Mouse (Mus musculus) layer of hippocampus, adult 18-20 months (tissue): ENCODE data around the gene Ryk. TPM values are rescaled to one million over a fixed set of nuclear protein-coding genes. Genes with fewer than 3 reads are reported as not detected.

Experiments
- DNase-seq, 2 experiments: peaks; one replicate each; pipeline ENCODE4 v3.0.0; 2022; ENCODE audit warnings: low spot score in 2 of 2
- total RNA-seq, 2 experiments: library from RNA; stranded (reverse); gene quantifications; 2 replicates each; pipeline ENCODE4 v1.2.3; 2021

Ryk gene
- total RNA-seq, 2 experiments from 2014 or later: 41.2 to 42.7 TPM

- DNase-seq: no peak
These were observed 23.1 kb downstream of the Ryk start for GRCm38 (mm10) chr9:102857856-102858255.

- no peak for DNase-seq
These were observed 23.6 kb downstream of the Ryk start for GRCm38 (mm10) chr9:102858283-102858682.

GRCm38 (mm10) chr9:102859399-102859798 lies 24.7 kb downstream of the Ryk start:
- no peak for DNase-seq

GRCm38 (mm10) chr9:102859963-102860362 lies 25.2 kb downstream of the Ryk start:
- no peak for DNase-seq

- DNase-seq: no peak
These were observed 26.2 kb downstream of the Ryk start for GRCm38 (mm10) chr9:102860802-102861469.

DNA sequence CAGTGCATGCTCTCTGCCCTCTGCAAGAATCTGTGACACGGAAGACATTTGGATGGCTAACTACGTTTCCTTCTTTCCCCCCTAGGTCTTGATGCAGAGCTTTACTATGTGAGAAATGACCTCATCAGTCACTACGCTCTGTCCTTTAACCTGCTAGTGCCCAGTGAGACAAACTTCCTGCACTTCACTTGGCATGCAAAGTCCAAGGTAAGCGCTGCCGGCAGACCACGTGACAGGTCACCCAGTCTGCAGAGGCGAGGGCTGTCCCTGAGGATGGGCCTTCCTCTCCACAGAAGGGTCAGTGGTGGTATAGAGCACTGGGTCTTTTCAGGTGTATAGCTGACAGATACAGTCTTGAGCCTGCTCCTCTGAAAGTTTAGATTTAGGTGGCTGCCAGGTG lies 27.1 kb downstream of the Ryk start:
- DNase-seq: no peak

- no peak for DNase-seq
These were observed 27.5 kb downstream of the Ryk start for GRCm38 (mm10) chr9:102862260-102862659.

DNA sequence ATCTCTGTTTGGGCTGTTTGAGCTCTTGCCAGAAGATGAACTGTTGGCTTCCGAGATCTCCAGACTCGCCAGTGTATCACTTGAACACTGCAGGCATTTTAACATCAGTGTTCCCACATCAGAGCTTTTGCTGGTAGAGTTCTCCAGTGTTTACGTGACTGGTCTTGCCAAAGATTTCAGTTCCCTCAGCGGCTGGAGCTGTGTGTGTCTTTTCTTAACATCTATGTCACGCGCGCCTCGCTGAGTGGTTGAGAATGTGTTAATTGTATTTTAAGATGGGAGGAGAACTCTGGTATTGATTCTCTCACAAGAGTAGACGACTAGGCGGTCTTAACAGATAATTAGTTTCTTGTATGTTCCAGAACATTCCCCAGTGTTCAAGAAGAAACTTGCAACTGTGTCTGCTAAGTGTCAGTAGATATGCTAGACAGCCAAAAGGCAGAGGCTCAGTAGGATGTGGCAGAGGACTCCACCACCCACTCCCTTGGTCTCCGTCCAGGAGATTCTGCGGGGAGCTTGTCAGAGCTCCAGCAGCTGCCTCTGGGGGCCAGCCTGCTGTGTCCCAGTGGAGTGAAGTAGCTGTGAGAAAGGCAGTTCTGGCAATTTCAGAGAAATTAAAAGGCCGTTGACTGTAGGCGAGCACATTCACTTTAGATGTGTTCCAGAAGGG lies 29.3 kb downstream of the Ryk start:
- DNase-seq: peak; percentile 83 to 85

GRCm38 (mm10) chr9:102864931-102865330 lies 30.2 kb downstream of the Ryk start:
- DNase-seq: no peak

GRCm38 (mm10) chr9:102865946-102866737 lies 31.4 kb downstream of the Ryk start:
- no peak for DNase-seq

GRCm38 (mm10) chr9:102866893-102867292 lies 32.2 kb downstream of the Ryk start:
- DNase-seq: peak; percentile 56 to 77

DNA sequence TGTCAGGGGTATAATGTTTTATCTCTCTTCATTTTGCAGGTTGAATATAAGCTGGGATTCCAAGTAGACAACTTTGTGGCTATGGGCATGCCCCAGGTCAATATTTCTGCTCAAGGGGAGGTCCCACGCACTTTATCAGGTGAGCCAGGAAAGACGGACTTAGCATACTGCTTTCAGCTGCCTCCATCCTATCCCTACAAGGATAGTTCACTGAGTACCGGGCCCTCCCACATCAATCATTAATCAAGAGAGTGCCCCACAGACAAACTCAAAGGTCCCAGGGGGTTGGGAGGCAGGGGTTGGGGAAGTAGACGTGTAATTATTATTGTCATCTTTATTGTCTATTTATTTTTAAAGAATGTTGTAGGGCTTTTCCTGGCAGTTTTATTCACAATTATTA lies 32.8 kb downstream of the Ryk start:
- DNase-seq: no peak

DNA sequence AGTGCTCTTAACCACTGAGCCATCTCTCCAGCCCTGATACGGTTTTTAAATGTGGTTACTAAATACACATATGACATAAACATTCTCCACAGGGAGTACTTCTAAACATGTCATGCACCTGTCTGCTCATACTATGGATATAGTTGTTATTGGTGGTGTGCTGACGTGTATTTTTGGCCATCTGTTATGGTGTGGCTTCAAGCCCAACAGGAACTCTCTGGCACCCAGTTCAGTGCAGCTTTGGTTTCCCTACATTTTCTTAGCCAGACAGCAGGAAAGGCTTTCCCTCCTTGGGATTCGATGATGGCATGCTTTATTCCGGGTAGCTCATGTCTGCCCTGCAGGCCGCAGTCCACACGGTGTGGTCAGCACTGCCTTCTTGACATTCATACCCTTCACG lies 33.7 kb downstream of the Ryk start:
- DNase-seq: no peak

GRCm38 (mm10) chr9:102876054-102876690 lies 41.5 kb downstream of the Ryk start:
- DNase-seq: no peak

- DNase-seq: no peak
These were observed 43.2 kb downstream of the Ryk start for GRCm38 (mm10) chr9:102877916-102878315.

DNA sequence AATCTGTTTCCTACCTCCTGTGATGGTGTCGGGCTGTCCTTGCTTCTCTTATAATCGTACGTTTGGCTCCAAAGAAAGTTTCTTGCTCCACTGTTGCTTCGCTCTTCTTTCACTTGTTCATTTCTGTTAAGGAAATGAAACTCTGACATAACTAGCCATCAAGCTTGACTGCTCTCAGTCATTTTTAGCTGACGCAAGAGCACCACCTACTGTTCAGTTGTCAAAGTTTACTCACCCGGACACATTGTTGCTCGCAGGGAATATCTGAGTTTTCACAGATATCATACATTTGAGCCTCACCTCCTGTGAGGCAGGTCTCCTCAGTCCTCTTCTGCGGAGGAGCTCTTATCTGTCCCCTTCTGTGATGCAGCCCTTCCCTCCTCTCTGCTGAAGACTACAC lies 44.8 kb downstream of the Ryk start:
- peak; percentile 48 to 75 for DNase-seq

DNA sequence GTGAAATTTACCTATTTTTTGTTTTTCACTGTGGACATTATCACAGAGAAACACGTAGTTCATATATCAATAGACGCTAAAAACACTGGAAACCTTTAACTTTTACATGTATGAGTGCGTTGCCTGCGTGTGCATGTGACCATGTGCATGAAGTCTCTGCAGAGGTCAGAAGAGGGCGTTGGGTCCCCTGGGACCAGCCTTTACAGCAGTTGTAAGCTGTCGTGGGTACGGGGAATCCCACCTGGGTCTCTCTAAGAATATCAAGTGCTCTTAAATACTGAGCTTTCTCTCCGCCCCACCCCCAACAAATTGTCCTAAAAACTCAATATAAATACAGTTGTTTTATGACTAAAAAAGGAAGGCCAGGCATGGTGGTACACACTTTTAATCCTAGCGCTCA lies 50.0 kb downstream of the Ryk start:
- DNase-seq: no peak

GRCm38 (mm10) chr9:102890166-102890565 lies 55.4 kb downstream of the Ryk start:
- DNase-seq: no peak

DNA sequence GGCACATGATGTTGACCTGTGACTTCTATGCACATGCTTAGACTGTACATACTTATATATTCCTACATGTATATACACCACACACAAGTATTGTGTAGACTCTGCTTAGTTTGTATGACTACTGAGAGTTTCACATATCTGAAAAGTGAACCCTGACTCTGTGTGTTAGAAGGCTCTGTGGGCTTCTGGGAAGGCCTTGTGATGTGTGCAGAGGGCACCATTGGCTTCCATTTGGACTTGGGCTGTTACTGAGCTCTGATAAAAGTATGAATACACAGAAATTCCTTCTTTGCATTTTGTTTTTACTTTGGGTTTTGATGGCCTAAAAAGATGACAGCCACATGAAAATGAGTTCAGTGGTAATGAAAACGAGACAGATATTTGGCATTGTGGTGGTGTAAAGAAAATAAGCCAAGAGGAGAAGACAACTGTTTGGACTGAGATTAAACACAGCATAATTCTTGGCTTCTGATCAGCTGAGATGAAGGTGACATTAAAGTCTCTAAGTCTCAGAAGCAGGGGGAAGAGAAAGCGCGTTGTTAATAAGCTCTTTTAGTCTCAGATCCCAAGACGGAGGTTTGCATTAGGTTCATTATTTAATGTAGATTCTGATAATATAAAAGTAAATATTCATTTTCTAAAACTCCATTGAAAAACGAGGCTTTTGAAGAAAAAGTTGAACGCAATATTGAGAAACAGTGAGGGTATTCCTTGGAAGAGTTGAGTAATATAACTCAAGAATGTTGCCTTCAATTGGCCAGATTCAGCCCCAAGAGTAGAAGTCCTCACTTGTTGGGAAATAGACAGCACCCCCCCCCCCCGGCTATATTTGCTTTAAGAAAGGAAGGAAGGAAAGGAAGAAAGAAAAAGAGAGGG lies 58.0 kb downstream of the Ryk start:
- DNase-seq: no peak

GRCm38 (mm10) chr9:102893356-102893870 lies 58.7 kb downstream of the Ryk start:
- DNase-seq: no peak

DNA sequence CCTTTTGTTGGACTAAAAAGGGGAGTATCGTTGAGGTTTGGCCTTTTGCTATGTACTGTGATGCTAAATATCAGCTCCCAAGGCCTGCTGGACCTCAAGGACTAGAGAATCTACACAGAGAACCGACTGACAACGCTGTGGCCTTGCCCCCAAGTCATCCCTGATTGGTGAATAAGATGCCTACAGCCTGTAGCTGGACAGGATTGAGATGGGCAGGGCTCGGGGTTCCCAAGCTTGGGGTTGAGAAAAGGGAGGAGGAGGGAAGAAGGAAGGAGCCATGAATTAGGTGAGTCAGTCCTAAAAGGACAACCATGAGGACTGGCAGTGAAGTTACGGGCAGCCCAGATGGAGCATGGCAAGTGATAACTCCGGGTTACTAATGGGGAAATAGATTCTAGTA lies 65.2 kb downstream of the Ryk start:
- no peak for DNase-seq
